Mouse (Mus musculus): ENCODE measurements around the gene Elobl. TPM values are rescaled to one million over a fixed set of nuclear protein-coding genes. Genes with fewer than 3 reads are reported as not detected.

Elobl gene
- polyA plus RNA-seq, 1 experiment from 2014 or later = not detected

DNA sequence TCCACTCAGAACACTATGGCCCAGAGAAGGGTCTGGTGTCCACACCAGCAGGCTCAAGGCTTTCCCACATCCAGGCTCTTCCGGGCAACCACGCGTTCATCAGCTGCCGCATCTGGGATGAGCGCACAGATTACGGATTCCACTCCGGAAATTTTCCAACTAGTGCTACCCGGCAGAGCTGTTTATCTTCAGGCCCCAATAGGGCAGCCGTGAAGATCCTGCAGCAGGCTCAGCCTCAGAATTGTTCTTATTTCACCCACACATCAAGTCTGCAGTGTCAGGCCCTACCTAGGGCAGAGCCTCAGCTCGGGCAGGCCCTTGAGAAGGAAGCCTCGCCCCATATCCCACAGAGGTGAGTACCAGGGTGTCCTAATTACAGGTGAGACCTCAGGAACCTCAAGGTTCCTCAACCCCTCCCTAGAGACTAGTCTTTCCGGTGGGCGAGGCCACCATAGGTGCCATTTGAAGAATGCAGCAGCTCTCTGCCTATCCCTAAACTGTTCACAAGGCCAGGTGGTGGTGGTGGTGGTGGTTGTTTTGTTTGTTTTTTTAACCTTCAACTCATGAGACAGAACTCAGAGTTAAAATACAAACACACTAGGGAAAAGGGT, 16.0 kb downstream of the Elobl start:
- no peak overlapping the region for H3K4me3 ChIP-seq (replicated peaks)
- H3K27ac ChIP-seq = no peak overlapping the region
- peaks cover 11% of the 10 kb centered on the region for H3K4me1 ChIP-seq
- no peak overlapping the region for H3K4me2 ChIP-seq
- H3K9me3 ChIP-seq = no peaks in the 10 kb centered on the region
- H3K9ac ChIP-seq = no peak overlapping the region
- peaks cover 28% of the 10 kb centered on the region for H3K36me3 ChIP-seq (replicated peaks)
- ATAC-seq (ENCODE audit: low FRiP score) = no peak
- no peaks in the 10 kb centered on the region for H3K27me3 ChIP-seq
- 93% methylated on average over 13 of the region's 13 CpGs for WGBS

DNA sequence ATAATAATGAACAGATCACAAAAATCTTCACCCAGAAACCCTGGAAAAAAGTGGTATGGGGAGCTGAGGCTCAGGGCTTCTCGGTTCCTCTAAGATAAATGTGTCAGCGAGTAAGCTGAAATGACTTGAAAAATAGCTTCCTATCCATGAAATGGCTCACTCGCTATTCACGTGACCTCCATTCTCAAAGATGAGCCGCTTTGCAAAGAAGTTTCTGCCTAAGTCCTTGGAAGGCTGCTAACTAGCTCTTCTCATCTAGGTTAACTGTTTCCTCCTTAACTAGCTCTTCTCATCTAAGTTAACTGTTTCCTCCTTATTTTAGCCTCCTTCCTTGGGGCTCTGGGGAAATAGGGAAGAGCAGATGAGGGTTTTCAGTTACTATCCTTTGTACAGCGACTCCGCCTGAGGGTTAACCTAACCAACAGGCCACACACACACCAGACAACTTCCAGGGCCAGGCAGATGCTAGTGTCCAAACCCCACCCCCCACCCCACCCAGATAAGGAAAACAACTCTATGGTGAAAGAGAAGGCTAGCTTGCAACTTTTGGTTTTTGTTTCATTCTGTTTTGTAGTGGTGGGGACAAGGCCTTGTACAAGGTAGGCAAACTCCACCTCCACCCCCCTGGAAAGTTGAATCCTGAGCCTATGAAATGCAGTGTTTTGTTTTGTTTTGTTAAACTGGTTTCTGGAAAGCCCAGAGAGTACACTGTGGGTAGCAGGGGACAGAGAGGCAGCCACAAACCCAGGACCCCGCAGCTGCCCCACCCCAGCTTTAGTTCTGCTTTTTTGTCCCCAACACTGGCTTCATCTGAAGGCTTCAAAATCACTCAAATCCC, 16.7 kb downstream of the Elobl start:
- peaks cover 34% of the 10 kb centered on the region for H3K36me3 ChIP-seq (replicated peaks)
- no peak overlapping the region for H3K4me2 ChIP-seq
- peaks cover 9% of the 10 kb centered on the region for H3K4me1 ChIP-seq
- H3K27ac ChIP-seq = no peak overlapping the region
- H3K9me3 ChIP-seq = no peaks in the 10 kb centered on the region
- no peak overlapping the region for H3K9ac ChIP-seq
- no peak for ATAC-seq (ENCODE audit: low FRiP score)
- WGBS = 95% methylated on average over 8 of the region's 8 CpGs
- H3K27me3 ChIP-seq = no peaks in the 10 kb centered on the region
- no peak overlapping the region for H3K4me3 ChIP-seq (replicated peaks)

DNA sequence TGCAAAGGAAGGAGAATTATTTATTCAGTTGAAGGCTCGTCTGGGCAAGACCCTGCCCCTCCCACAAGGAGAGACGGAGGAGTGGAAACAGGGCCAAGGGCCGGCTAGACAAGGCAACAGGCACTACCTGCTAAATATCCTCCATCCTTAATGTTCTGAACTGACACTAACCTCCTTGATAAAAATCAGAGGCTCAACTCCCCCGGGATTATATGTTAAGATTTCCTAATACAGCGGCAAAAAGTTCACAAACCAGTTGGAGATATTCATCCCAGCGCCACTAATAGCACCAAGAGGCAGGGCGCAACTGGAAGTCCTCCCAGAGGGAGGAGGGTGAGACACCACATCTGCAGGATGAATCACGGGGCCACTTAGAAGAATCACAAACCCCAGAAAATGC, 17.8 kb downstream of the Elobl start:
- Histone ChIP-seq H3K9ac (no peak overlapping the region), H3K36me3 (replicated peaks) (peaks cover 42% of the 10 kb centered on the region), H3K4me3 (replicated peaks) (no peak overlapping the region), H3K4me1 (no peaks in the 10 kb centered on the region), H3K27me3 (no peaks in the 10 kb centered on the region), H3K4me2 (no peak overlapping the region), H3K9me3 (no peaks in the 10 kb centered on the region), H3K27ac (no peak overlapping the region)
- ATAC-seq (ENCODE audit: low FRiP score) = no peak
- WGBS = 78% methylated on average over 8 of the region's 8 CpGs

DNA sequence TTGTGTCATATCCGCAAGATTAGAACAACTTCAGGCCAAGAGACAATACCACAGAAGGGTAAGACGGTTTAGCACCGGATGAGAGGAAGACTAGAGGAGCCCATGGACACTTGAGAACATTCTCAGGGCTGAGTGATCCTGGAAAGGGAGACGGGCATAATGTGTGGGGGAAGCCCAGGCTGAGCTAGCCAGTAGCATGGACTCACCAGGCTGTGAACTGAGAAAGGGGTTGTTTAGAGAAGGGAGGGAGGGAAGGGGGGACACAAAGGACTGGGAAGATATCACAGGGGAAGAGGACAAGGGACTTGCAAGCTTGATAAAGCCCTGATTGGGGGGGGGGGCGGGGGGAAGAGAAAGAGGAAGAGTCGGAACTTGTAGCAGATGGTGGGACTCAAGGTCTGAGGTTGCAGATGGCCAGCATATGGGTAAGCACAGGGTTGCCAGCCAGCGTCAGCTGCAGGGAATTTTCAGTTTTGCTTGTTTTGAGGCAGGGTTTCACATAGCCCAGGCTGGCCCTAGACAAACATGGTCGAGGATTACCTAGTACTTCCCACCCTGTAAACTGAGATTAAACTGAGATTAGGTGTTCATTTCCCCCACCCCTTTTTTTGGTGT, 20.7 kb downstream of the Elobl start:
- Histone ChIP-seq H3K4me3 (replicated peaks) (no peak overlapping the region), H3K4me1 (no peaks in the 10 kb centered on the region), H3K36me3 (replicated peaks) (peaks cover 43% of the 10 kb centered on the region), H3K9ac (no peak overlapping the region), H3K27me3 (no peaks in the 10 kb centered on the region), H3K9me3 (no peaks in the 10 kb centered on the region), H3K27ac (no peak overlapping the region), H3K4me2 (no peak overlapping the region)
- 83% methylated on average over 7 of the region's 8 CpGs for WGBS
- no peak for ATAC-seq (ENCODE audit: low FRiP score)

DNA sequence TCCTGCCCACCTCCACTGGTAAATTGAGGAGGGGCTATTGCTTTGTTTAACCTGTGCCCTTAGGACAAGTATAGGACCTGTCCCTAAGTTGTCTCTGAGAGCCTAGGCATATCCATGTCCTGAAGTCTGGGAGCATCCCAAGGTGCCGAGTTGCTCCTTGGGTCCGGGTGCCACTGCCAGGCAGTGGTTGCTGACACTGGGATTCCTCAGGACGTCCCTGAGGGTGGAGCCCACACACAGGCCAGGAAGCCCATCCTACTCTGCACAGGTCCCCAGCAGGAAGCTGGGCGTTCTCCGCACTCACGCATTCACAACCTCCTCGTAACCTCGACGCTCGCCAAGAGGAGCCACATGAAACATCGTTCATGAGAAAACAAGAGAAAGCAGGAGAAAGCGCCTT, 25.2 kb downstream of the Elobl start:
- 86% methylated on average over 12 of the region's 12 CpGs for WGBS
- no peak overlapping the region for H3K9ac ChIP-seq

DNA sequence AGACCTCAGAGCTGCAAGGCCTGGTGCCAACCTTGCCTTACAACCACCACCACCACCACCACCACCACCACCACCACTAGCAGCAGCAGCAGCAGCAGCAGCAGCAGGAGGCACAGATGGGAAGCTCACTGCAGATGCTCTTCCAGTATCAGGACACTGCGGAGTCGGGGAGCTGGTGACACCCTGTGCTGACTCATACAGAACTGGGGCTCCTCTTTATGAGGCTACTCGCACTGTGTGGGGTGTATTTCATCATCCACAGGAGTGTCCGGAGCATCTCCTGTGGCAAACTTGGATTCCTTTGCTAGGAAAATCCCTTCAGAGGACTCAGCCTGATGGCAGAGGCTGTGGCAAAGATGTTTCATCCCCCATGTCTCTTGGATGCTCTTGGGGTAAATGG, 27.1 kb downstream of the Elobl start:
- Histone ChIP-seq H3K27ac (no peak overlapping the region), H3K9me3 (no peaks in the 10 kb centered on the region), H3K4me3 (replicated peaks) (no peak overlapping the region), H3K9ac (no peak overlapping the region), H3K27me3 (no peaks in the 10 kb centered on the region), H3K4me2 (no peak overlapping the region), H3K36me3 (replicated peaks) (peaks cover 53% of the 10 kb centered on the region), H3K4me1 (no peaks in the 10 kb centered on the region)
- no peak for ATAC-seq (ENCODE audit: low FRiP score)
- WGBS = 95% methylated on average over 4 of the region's 4 CpGs

More for the DNA sequence above, 25.2 kb downstream of the Elobl start:
- Histone ChIP-seq H3K9me3 (no peaks in the 10 kb centered on the region), H3K36me3 (replicated peaks) (peaks cover 46% of the 10 kb centered on the region), H3K4me1 (no peaks in the 10 kb centered on the region), H3K27me3 (no peaks in the 10 kb centered on the region), H3K27ac (no peak overlapping the region), H3K4me3 (replicated peaks) (no peak overlapping the region), H3K4me2 (no peak overlapping the region)
- no peak for ATAC-seq (ENCODE audit: low FRiP score)

DNA sequence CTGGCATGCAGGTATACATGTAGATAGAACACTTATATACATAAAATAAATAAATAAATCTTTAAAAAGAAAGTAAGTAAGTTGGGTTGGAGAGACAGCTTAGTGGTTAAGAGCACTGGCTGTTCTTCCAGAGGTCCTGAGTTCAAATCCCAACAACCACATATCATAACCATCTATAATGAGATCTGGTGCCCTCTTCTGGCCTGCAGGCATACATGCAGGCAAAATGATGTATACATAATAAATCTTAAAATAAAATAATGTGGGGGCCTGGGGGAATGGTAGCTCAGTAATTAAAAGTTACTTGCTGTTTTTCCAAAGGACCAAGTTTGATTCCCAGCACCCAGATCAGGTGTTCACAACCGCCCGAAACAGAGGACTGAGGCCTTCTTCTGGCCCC, 28.0 kb downstream of the Elobl start:
- WGBS = 99% methylated on average over 2 of the region's 2 CpGs
- Histone ChIP-seq H3K36me3 (replicated peaks) (peaks cover 47% of the 10 kb centered on the region), H3K4me2 (no peak overlapping the region), H3K27ac (no peak overlapping the region), H3K4me3 (replicated peaks) (no peak overlapping the region), H3K9ac (no peak overlapping the region), H3K4me1 (no peaks in the 10 kb centered on the region), H3K27me3 (no peaks in the 10 kb centered on the region), H3K9me3 (no peaks in the 10 kb centered on the region)
- no peak for ATAC-seq (ENCODE audit: low FRiP score)

DNA sequence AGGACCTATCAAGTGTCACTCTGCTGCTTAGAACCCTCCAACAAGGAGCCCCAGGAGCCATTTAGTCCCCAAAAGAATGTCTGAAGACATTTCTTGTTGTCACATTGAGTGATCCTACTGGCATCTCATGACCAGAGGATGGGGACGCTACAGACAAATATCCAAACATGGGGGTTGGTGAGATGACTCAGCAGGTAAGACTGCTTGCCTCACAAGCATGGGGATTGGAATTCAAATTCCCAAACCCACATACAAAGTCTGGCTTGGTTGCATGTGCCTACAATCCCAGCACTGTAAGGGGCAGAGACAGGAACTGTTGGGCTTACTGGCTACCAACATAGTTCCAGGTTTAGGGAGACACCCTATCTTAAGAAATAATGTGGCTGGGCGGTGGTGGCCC, 28.8 kb downstream of the Elobl start:
- Histone ChIP-seq H3K36me3 (replicated peaks) (peaks cover 47% of the 10 kb centered on the region), H3K27me3 (no peaks in the 10 kb centered on the region), H3K9me3 (no peaks in the 10 kb centered on the region), H3K27ac (no peak overlapping the region), H3K4me3 (replicated peaks) (no peak overlapping the region), H3K9ac (no peak overlapping the region), H3K4me2 (no peak overlapping the region), H3K4me1 (no peaks in the 10 kb centered on the region)
- no peak for ATAC-seq (ENCODE audit: low FRiP score)
- WGBS = 86% methylated on average over 2 of the region's 2 CpGs

DNA sequence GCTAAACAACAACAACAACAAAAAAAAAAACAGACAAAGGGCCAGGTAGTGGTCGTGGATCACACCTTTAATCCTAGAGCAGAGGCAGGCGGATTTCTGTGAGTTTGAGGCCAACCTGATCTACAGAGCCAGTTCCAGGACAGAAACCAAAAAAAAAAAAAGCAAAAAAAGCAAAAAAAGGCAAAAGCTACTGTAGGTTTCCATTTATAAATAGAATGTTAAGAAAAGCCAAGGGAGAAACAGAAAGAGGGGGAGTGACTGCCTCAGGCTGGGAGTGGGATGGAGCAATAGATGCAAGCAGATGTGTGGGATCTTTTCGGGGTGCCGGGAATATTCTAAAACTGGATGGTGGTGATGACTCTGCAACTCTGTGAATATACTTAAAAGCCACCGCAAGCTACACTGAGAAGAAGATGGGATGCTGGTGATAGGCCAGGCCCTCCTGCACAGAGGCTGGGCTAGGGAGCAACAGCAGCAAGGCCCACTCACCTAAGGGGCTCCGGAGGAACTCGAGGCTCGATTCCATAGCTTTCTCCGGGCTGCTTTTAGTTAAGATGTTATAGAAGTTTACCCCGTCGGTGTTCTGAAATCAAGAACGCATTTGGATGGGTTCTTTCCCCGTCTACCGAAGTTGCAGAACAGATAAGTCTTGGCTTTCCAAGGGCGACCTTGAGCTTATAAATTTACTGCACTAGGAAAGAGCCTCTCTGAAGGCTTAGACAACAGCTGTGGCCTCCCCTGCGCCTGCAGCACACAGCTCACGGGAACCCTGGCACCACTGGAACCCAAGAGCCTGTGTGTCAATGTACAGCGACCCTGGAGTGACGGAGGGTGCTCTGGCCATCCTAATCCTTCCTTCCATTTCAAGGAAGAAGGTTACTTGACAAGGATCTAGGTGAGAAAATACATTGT, 32.4 kb downstream of the Elobl start:
- H3K9me3 ChIP-seq = no peaks in the 10 kb centered on the region
- no peak overlapping the region for H3K4me3 ChIP-seq (replicated peaks)
- H3K4me1 ChIP-seq = no peaks in the 10 kb centered on the region
- no peak for ATAC-seq (ENCODE audit: low FRiP score)
- no peaks in the 10 kb centered on the region for H3K27me3 ChIP-seq
- H3K27ac ChIP-seq = no peak overlapping the region
- 95% methylated on average over 19 of the region's 19 CpGs for WGBS
- no peak overlapping the region for H3K4me2 ChIP-seq
- peaks cover 49% of the 10 kb centered on the region for H3K36me3 ChIP-seq (replicated peaks)
- no peak overlapping the region for H3K9ac ChIP-seq

DNA sequence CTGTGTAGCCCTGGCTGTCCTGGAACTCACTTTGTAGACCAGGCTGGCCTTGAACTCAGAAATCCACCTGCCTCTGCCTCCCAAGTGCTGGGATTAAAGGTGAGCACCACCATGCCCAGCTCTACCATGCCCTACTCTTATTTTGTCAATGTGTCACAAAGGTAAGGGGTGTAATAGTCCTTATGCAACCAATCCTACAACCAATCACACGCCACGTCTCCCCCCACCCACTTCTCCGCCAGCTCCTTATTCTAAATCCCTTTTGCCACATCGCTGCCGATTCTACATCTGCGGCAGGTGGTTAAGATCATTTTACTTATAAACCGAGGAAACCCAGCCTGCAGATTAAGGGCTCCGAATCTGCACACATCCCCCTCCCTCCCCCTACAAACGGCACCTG, 33.7 kb downstream of the Elobl start:
- H3K4me1 ChIP-seq = no peaks in the 10 kb centered on the region
- WGBS = 93% methylated on average over 9 of the region's 9 CpGs
- H3K36me3 ChIP-seq (replicated peaks) = peaks cover 56% of the 10 kb centered on the region
- H3K9ac ChIP-seq = no peak overlapping the region
- no peaks in the 10 kb centered on the region for H3K27me3 ChIP-seq
- H3K4me3 ChIP-seq (replicated peaks) = no peak overlapping the region
- no peaks in the 10 kb centered on the region for H3K9me3 ChIP-seq
- H3K4me2 ChIP-seq = no peak overlapping the region
- ATAC-seq (ENCODE audit: low FRiP score) = no peak
- H3K27ac ChIP-seq = no peak overlapping the region

DNA sequence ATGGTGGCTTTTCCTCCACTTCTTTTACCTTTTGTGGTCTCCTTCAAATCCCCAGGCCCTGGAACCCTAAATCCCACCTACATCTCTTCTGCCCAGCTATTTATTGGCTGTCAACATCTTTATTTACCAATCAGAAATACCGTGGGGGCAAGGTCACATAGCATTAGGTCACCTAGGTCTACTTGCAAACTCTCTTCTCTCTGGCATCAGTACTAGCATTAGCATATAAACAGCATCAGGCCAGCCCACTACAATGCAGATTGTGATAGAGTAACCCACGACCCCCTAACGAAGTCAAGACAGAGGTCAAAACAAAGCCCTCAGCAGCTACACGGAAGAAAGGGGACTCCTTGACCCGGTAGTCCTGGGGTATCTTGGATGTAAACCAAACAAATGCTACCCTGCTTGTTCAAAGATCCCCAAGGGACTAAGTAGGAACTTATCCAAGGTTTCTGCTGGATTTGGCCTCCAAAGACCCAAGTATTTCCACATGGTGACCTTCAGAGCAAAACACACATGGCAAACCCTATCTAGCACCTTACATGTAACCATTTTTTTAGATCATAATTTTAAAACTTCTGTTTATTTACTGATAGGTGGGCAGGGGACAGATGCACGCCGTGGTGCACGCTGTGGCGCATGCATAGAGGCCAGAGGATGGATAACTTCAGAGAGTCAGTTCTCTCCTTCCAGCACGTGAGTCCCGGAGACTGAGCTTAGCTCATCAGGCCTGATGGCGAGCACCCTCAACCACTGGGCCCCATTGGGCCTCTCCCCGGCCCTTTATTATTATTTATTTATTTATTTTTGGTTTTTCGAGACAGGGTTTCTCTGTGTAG, 34.8 kb downstream of the Elobl start:
- Histone ChIP-seq H3K27me3 (no peaks in the 10 kb centered on the region), H3K27ac (no peak overlapping the region), H3K9me3 (no peaks in the 10 kb centered on the region), H3K4me1 (no peaks in the 10 kb centered on the region), H3K9ac (no peak overlapping the region), H3K36me3 (replicated peaks) (peaks cover 57% of the 10 kb centered on the region), H3K4me2 (no peak overlapping the region), H3K4me3 (replicated peaks) (no peak overlapping the region)
- WGBS = 76% methylated on average over 14 of the region's 14 CpGs
- ATAC-seq (ENCODE audit: low FRiP score) = no peak

Measured in forebrain, embryonic 12.5 days (tissue).